Mouse (Mus musculus) megakaryocyte-erythroid progenitor cell, adult 5 weeks (primary cell): Measurements from ENCODE around the gene Mef2a. TPM values are rescaled to one million over a fixed set of nuclear protein-coding genes. Genes with fewer than 3 reads are reported as not detected.

ENCODE experiments used
- polyA plus RNA-seq: library from polyadenylated mRNA; stranded (reverse); fragments of >175 nt; gene quantifications from 2 replicates; pipeline ENCODE4 v1.2.3, GENCODE M21; 2012

Gene Mef2a
- 4.6 and 5.9 TPM in 2 replicates for polyA plus RNA-seq

GRCm38 (mm10) chr7:67372729-67373583, at the start of gene Mef2a:
Gene Mef2a, minus strand, starts transcription at chr7:67372858.

GRCm38 (mm10) chr7:67222220-67222862, 150.3 kb downstream of the Mef2a start, which contains the start of gene Lysmd4:
Gene Lysmd4, plus strand, starts transcription at chr7:67222544.

Other genes with a start within 250 kb of the Mef2a start
- gene Lysmd4, start 150.3 kb downstream of the Mef2a start, polyA plus RNA-seq: 1.2 and 1.4 TPM in 2 replicates